Mouse (Mus musculus): ENCODE data around the gene Tyro3. TPM values are rescaled to one million over a fixed set of nuclear protein-coding genes. Genes with fewer than 3 reads are reported as not detected.

The Tyro3 gene
- polyA plus RNA-seq, 1 experiment, result 38.4 TPM

DNA sequence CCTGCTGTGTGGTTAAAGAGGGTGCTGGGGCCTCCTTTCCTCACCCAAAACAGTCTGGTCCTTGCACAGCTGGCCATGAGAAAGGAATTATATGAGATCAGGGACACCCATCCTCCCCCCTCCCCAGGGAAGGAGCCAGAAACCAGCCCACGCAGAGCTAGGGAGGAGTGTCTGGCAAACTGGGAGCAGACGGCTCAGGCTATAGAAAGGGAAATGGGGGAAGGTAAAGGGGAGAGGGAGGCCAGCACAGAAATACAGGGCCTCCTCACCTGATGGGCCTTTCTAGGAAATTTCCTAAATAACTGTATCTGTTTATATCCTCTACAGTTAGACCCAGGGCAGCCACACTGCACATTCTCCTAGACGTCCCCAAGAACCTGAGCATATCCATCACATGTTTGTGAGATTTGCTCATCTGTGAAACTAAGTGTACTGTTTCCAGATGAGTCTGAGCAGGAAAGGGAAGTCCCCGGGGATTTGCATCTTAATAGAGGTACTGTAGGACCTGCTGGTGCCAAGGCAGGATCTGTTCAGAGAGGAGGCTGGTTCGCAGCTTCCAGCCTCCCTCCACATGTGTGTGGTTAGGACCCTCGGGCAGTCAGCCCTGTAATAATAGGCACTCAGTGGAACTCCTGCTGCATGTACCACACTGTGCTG lies 6.2 kb downstream of the Tyro3 start:
- H3K4me1 ChIP-seq (ENCODE audit: control insufficient read depth, insufficient read depth, low read length), result peaks cover 22% of the 10 kb centered on the region

GRCm38 (mm10) chr2:119804275-119804628 lies 6.7 kb downstream of the Tyro3 start:
- TF ChIP-seq POLR2A (IDR thresholded peaks at IDR 0.05; ENCODE audit: insufficient read depth, low read length) (no peak), CTCF (IDR thresholded peaks at IDR 0.05; ENCODE audit: low read depth, low read length) (no peak), EP300 (IDR thresholded peaks at IDR 0.05; ENCODE audit: insufficient read depth, low read depth, low read length) (no peak)
- Histone ChIP-seq H3K4me3 (ENCODE audit: low read depth, low read length) (no peak overlapping the region), H3K4me1 (ENCODE audit: control insufficient read depth, insufficient read depth, low read length) (peaks cover 23% of the 10 kb centered on the region), H3K27ac (ENCODE audit: insufficient read depth, low read length) (peak overlapping the region; percentile 6), H3K9me3 (replicated peaks; ENCODE audit: control insufficient read depth, insufficient read depth, low read length, poor library complexity, severe bottlenecking) (no peaks in the 10 kb centered on the region), H3K27me3 (ENCODE audit: control insufficient read depth, insufficient read depth, low read length, poor library complexity, severe bottlenecking) (no peaks in the 10 kb centered on the region), H3K9ac (ENCODE audit: low read depth, poor library complexity, severe bottlenecking) (no peak overlapping the region), H3K36me3 (ENCODE audit: control insufficient read depth, insufficient read depth, low read length, poor library complexity, severe bottlenecking) (no peaks in the 10 kb centered on the region)

More for the DNA sequence above, 6.2 kb downstream of the Tyro3 start:
- H3K27me3 ChIP-seq (ENCODE audit: control insufficient read depth, insufficient read depth, low read length, poor library complexity, severe bottlenecking), result no peaks in the 10 kb centered on the region
- peak overlapping the region; percentile 6 for H3K27ac ChIP-seq (ENCODE audit: insufficient read depth, low read length)
- H3K9me3 ChIP-seq (replicated peaks; ENCODE audit: control insufficient read depth, insufficient read depth, low read length, poor library complexity, severe bottlenecking), result no peaks in the 10 kb centered on the region
- H3K9ac ChIP-seq (ENCODE audit: low read depth, poor library complexity, severe bottlenecking), result no peak overlapping the region
- TF ChIP-seq CTCF (IDR thresholded peaks at IDR 0.05; ENCODE audit: low read depth, low read length), result no peak
- no peak for TF ChIP-seq EP300 (IDR thresholded peaks at IDR 0.05; ENCODE audit: insufficient read depth, low read depth, low read length)
- TF ChIP-seq POLR2A (IDR thresholded peaks at IDR 0.05; ENCODE audit: insufficient read depth, low read length), result no peak
- no peak overlapping the region for H3K4me3 ChIP-seq (ENCODE audit: low read depth, low read length)
- H3K36me3 ChIP-seq (ENCODE audit: control insufficient read depth, insufficient read depth, low read length, poor library complexity, severe bottlenecking), result no peaks in the 10 kb centered on the region

GRCm38 (mm10) chr2:119804776-119805175 lies 7.2 kb downstream of the Tyro3 start:
- no peak overlapping the region for H3K4me3 ChIP-seq (ENCODE audit: low read depth, low read length)
- peaks cover 25% of the 10 kb centered on the region for H3K4me1 ChIP-seq (ENCODE audit: control insufficient read depth, insufficient read depth, low read length)
- H3K36me3 ChIP-seq (ENCODE audit: control insufficient read depth, insufficient read depth, low read length, poor library complexity, severe bottlenecking), result no peaks in the 10 kb centered on the region
- H3K9ac ChIP-seq (ENCODE audit: low read depth, poor library complexity, severe bottlenecking), result no peak overlapping the region
- no peaks in the 10 kb centered on the region for H3K27me3 ChIP-seq (ENCODE audit: control insufficient read depth, insufficient read depth, low read length, poor library complexity, severe bottlenecking)
- TF ChIP-seq POLR2A (IDR thresholded peaks at IDR 0.05; ENCODE audit: insufficient read depth, low read length) (no peak), EP300 (IDR thresholded peaks at IDR 0.05; ENCODE audit: insufficient read depth, low read depth, low read length) (0 out of 2 replicates have a peak, but pooled peaks have one; percentile 7), CTCF (IDR thresholded peaks at IDR 0.05; ENCODE audit: low read depth, low read length) (no peak)
- no peaks in the 10 kb centered on the region for H3K9me3 ChIP-seq (replicated peaks; ENCODE audit: control insufficient read depth, insufficient read depth, low read length, poor library complexity, severe bottlenecking)
- H3K27ac ChIP-seq (ENCODE audit: insufficient read depth, low read length), result no peak overlapping the region

GRCm38 (mm10) chr2:119805536-119805935 lies 8.0 kb downstream of the Tyro3 start:
- peaks cover 25% of the 10 kb centered on the region for H3K4me1 ChIP-seq (ENCODE audit: control insufficient read depth, insufficient read depth, low read length)
- no peaks in the 10 kb centered on the region for H3K9me3 ChIP-seq (replicated peaks; ENCODE audit: control insufficient read depth, insufficient read depth, low read length, poor library complexity, severe bottlenecking)
- H3K27ac ChIP-seq (ENCODE audit: insufficient read depth, low read length), result no peak overlapping the region
- H3K36me3 ChIP-seq (ENCODE audit: control insufficient read depth, insufficient read depth, low read length, poor library complexity, severe bottlenecking), result peaks cover 3% of the 10 kb centered on the region; the same call in 1 of the 2 replicates
- H3K9ac ChIP-seq (ENCODE audit: low read depth, poor library complexity, severe bottlenecking), result no peak overlapping the region
- no peaks in the 10 kb centered on the region for H3K27me3 ChIP-seq (ENCODE audit: control insufficient read depth, insufficient read depth, low read length, poor library complexity, severe bottlenecking)
- H3K4me3 ChIP-seq (ENCODE audit: low read depth, low read length), result no peak overlapping the region
- TF ChIP-seq CTCF (IDR thresholded peaks at IDR 0.05; ENCODE audit: low read depth, low read length) (no peak), POLR2A (IDR thresholded peaks at IDR 0.05; ENCODE audit: insufficient read depth, low read length) (no peak), EP300 (IDR thresholded peaks at IDR 0.05; ENCODE audit: insufficient read depth, low read depth, low read length) (no peak)

DNA sequence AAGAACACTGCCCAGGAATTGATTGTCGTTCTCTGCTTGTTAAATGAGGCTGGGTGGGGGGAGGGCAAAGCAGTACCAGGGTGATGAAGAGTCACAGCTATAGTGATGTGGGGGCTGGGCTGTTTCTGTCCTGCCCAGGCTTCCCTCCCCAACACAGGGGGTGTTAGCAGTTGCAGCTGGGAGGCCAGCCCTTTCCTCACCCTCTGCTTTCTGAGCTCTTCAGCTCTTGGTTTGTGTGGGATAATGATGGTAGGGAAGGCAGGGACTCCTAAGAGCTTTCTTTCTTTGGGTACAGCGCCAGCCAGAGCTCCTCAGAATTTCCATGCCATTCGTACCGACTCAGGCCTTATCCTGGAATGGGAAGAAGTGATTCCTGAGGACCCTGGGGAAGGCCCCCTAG lies 10.9 kb downstream of the Tyro3 start:
- TF ChIP-seq EP300 (IDR thresholded peaks at IDR 0.05; ENCODE audit: insufficient read depth, low read depth, low read length), result no peak
- no peak for TF ChIP-seq POLR2A (IDR thresholded peaks at IDR 0.05; ENCODE audit: insufficient read depth, low read length)
- no peak for TF ChIP-seq CTCF (IDR thresholded peaks at IDR 0.05; ENCODE audit: low read depth, low read length)
- no peaks in the 10 kb centered on the region for H3K9me3 ChIP-seq (replicated peaks; ENCODE audit: control insufficient read depth, insufficient read depth, low read length, poor library complexity, severe bottlenecking)
- peaks cover 15% of the 10 kb centered on the region for H3K4me1 ChIP-seq (ENCODE audit: control insufficient read depth, insufficient read depth, low read length)
- H3K27me3 ChIP-seq (ENCODE audit: control insufficient read depth, insufficient read depth, low read length, poor library complexity, severe bottlenecking), result no peaks in the 10 kb centered on the region
- H3K36me3 ChIP-seq (ENCODE audit: control insufficient read depth, insufficient read depth, low read length, poor library complexity, severe bottlenecking), result peaks cover 3% of the 10 kb centered on the region; the same call in 1 of the 2 replicates
- no peak overlapping the region for H3K9ac ChIP-seq (ENCODE audit: low read depth, poor library complexity, severe bottlenecking)
- H3K4me3 ChIP-seq (ENCODE audit: low read depth, low read length), result no peak overlapping the region
- H3K27ac ChIP-seq (ENCODE audit: insufficient read depth, low read length), result no peak overlapping the region

DNA sequence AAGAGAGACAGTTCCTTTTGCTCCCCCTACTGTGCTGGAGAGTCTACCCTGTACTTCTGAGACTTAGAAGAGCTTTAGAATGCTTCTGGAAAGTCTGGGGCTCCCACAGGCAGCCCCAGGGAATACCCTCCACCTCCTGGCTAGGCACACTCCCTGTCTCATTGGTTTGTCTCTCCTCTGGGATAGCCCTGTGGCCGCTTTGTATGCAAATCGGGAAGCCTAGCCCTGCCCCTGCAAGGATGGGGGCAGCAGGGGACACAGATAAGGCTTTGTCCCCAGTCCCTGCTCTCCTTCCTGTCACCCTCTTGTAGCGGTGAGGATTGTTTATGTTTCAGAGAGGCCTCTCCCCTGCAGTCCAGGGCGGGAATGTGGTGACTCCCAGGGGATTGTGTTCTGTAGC lies 11.3 kb downstream of the Tyro3 start:
- Histone ChIP-seq H3K36me3 (ENCODE audit: control insufficient read depth, insufficient read depth, low read length, poor library complexity, severe bottlenecking) (peaks cover 3% of the 10 kb centered on the region; the same call in 1 of the 2 replicates), H3K27me3 (ENCODE audit: control insufficient read depth, insufficient read depth, low read length, poor library complexity, severe bottlenecking) (no peaks in the 10 kb centered on the region), H3K27ac (ENCODE audit: insufficient read depth, low read length) (no peak overlapping the region), H3K4me1 (ENCODE audit: control insufficient read depth, insufficient read depth, low read length) (peaks cover 15% of the 10 kb centered on the region), H3K9me3 (replicated peaks; ENCODE audit: control insufficient read depth, insufficient read depth, low read length, poor library complexity, severe bottlenecking) (no peaks in the 10 kb centered on the region), H3K4me3 (ENCODE audit: low read depth, low read length) (no peak overlapping the region), H3K9ac (ENCODE audit: low read depth, poor library complexity, severe bottlenecking) (no peak overlapping the region)
- TF ChIP-seq EP300 (IDR thresholded peaks at IDR 0.05; ENCODE audit: insufficient read depth, low read depth, low read length) (no peak), CTCF (IDR thresholded peaks at IDR 0.05; ENCODE audit: low read depth, low read length) (no peak), POLR2A (IDR thresholded peaks at IDR 0.05; ENCODE audit: insufficient read depth, low read length) (no peak)
